18 mouse cellular contexts compared by ENCODE assay signal in genomic region chr13:97570009-97570408, GRCm38 (mm10).
DNase-seq lines count a peak whose midpoint lies in the region; ATAC-seq and TF ChIP-seq lines count a peak whose summit lies in the region.
"Had no signal": no experiment of that assay in that cellular context is flagged by ENCODE, and none has a peak within 500 bp of the region (broad histone marks: within the 10 kb centered on the region; RNA-seq: fewer than 3 reads in every experiment).

No protein-coding gene starts in this region.

- H3K4me1 ChIP-seq in lung, adult 2 months (ENCODE audit: control insufficient read depth, insufficient read depth, low read length): peaks cover 3% of the 10 kb centered on the region; the same call in 1 of the 2 replicates
- H3K4me1 ChIP-seq in lung, embryonic 15.5 days: peaks cover 9% of the 10 kb centered on the region
- H3K4me1 ChIP-seq: embryonic facial prominence, embryonic 12.5 days had no signal

- no peak overlapping the region for H3K4me3 ChIP-seq in lung, adult 2 months (replicated peaks; ENCODE audit: extremely low read depth, low read depth, low read length)
- H3K4me3 ChIP-seq in lung, embryonic 15.5 days: no peak overlapping the region
- H3K4me3 ChIP-seq: embryonic facial prominence, embryonic 12.5 days; forebrain, embryonic 12.5 days; hindbrain, embryonic 15.5 days; neural tube, embryonic 15.5 days; stomach, embryonic 15.5 days had no signal

- TF ChIP-seq CTCF in lung, adult 2 months (IDR thresholded peaks at IDR 0.05; ENCODE audit: insufficient read depth, low read length): no peak

- TF ChIP-seq POLR2A in lung, adult 2 months (IDR thresholded peaks at IDR 0.05; ENCODE audit: borderline replicate concordance, extremely low read depth, low read depth, low read length): no peak

- H3K9ac ChIP-seq in lung, embryonic 15.5 days: no peak overlapping the region
- H3K9ac ChIP-seq: embryonic facial prominence, embryonic 12.5 days; forebrain, embryonic 12.5 days; hindbrain, embryonic 15.5 days; neural tube, embryonic 15.5 days; stomach, embryonic 15.5 days had no signal

- no peak overlapping the region for H3K4me2 ChIP-seq in lung, embryonic 15.5 days
- H3K4me2 ChIP-seq: embryonic facial prominence, embryonic 12.5 days; forebrain, embryonic 12.5 days; hindbrain, embryonic 15.5 days; neural tube, embryonic 15.5 days; stomach, embryonic 15.5 days had no signal

- ATAC-seq in lung, embryonic 15.5 days (ENCODE audit: borderline replicate concordance, extremely low read depth, low FRiP score, low TSS enrichment): peak; percentile 64

- DNase-seq in adrenal gland, postnatal 14 days: peak; percentile 38
- no peak for DNase-seq in adrenal gland, postnatal 25 days
- peak; percentile 14 to 43 for DNase-seq in lung, adult 18-20 months
- no peak for DNase-seq in lung, adult 2 months
- no peak for DNase-seq in thymus, postnatal 10 days (ENCODE audit: low spot score in 2 of 2)
- DNase-seq in urinary bladder, adult 2 months (ENCODE audit: low spot score): no peak
- no peak for DNase-seq in layer of hippocampus, postnatal 36 days
- DNase-seq: cerebellum, postnatal 10 days; gastrocnemius, postnatal 10 days; layer of hippocampus, adult 9-11 months; left cerebral cortex, postnatal 4 days; right cerebral cortex, postnatal 14 days had no signal

- H3K27me3 ChIP-seq in lung, embryonic 15.5 days: no peaks in the 10 kb centered on the region
- H3K27me3 ChIP-seq: embryonic facial prominence, embryonic 12.5 days; hindbrain, embryonic 15.5 days; neural tube, embryonic 15.5 days; stomach, embryonic 15.5 days had no signal

- no peaks in the 10 kb centered on the region for H3K9me3 ChIP-seq in lung, embryonic 15.5 days
- H3K9me3 ChIP-seq: embryonic facial prominence, embryonic 12.5 days; forebrain, embryonic 12.5 days; hindbrain, embryonic 15.5 days; neural tube, embryonic 15.5 days; stomach, embryonic 15.5 days had no signal

- H3K27ac ChIP-seq in lung, embryonic 15.5 days: no peak overlapping the region
- H3K27ac ChIP-seq: embryonic facial prominence, embryonic 12.5 days; forebrain, embryonic 12.5 days; hindbrain, embryonic 15.5 days; neural tube, embryonic 15.5 days; stomach, embryonic 15.5 days had no signal

- no peaks in the 10 kb centered on the region for H3K36me3 ChIP-seq in lung, embryonic 15.5 days
- H3K36me3 ChIP-seq: embryonic facial prominence, embryonic 12.5 days; forebrain, embryonic 12.5 days; hindbrain, embryonic 15.5 days; neural tube, embryonic 15.5 days; stomach, embryonic 15.5 days had no signal

- WGBS in lung, adult 2 months: 23% methylated on average over 1 of the region's 1 CpGs
- WGBS in lung, embryonic 15.5 days: 12% methylated on average over 1 of the region's 1 CpGs

Comparison
In these comparisons a context has a peak if more than half of its experiments do, and no peak if none do; other contexts are left out.
1. DNase-seq: peak in adrenal gland, postnatal 14 days (single experiment) and lung, adult 18-20 months (2 of 2); none in adrenal gland, postnatal 25 days (single experiment), lung, adult 2 months (single experiment), thymus, postnatal 10 days (0 of 2), urinary bladder, adult 2 months (single experiment) and layer of hippocampus, postnatal 36 days (0 of 2).